Mouse (Mus musculus) cerebellum, postnatal 25 days (tissue): ENCODE measurements around the gene Spint2.

Experiments used
- DNase-seq, 2 experiments: peaks; one replicate each; pipeline ENCODE4 v3.0.0; 2021; ENCODE audit warnings: mixed read lengths in 2 of 2

The Spint2 gene

GRCm38 (mm10) chr7:29279261-29279660, 2.5 kb downstream of the Spint2 start:
- no peak for DNase-seq

GRCm38 (mm10) chr7:29277510-29277909, 4.2 kb downstream of the Spint2 start:
- no peak for DNase-seq

- DNase-seq = no peak
These were observed 5.0 kb downstream of the Spint2 start for GRCm38 (mm10) chr7:29276715-29277114.

- no peak for DNase-seq
These were observed 9.8 kb downstream of the Spint2 start for GRCm38 (mm10) chr7:29271687-29272465.

- no peak for DNase-seq
These were observed 11.3 kb downstream of the Spint2 start for GRCm38 (mm10) chr7:29270445-29270844.

GRCm38 (mm10) chr7:29266931-29267330, 14.8 kb downstream of the Spint2 start:
- no peak for DNase-seq

GRCm38 (mm10) chr7:29265636-29266035, 16.1 kb downstream of the Spint2 start:
- no peak for DNase-seq

- DNase-seq = no peak
These were observed 17.9 kb downstream of the Spint2 start for GRCm38 (mm10) chr7:29263831-29264230.

- no peak for DNase-seq
These were observed 19.6 kb downstream of the Spint2 start for GRCm38 (mm10) chr7:29262151-29262550.

- DNase-seq = no peak
These were observed 21.7 kb downstream of the Spint2 start for GRCm38 (mm10) chr7:29259781-29260730.

- DNase-seq = no peak
These were observed 24.3 kb downstream of the Spint2 start for GRCm38 (mm10) chr7:29257368-29257767.

GRCm38 (mm10) chr7:29255875-29256274, 25.8 kb downstream of the Spint2 start:
- DNase-seq = no peak

- DNase-seq = no peak
These were observed 27.9 kb downstream of the Spint2 start for GRCm38 (mm10) chr7:29253842-29254241.

GRCm38 (mm10) chr7:29251166-29251565, 30.5 kb downstream of the Spint2 start:
- DNase-seq = no peak

- DNase-seq = peak in 1 of 2 experiments; percentile 16
These were observed 33.4 kb downstream of the Spint2 start, which contains the start of gene 2200002D01Rik for GRCm38 (mm10) chr7:29248261-29248841. Gene 2200002D01Rik (minus strand): TSS chr7:29248466.

- peak in 1 of 2 experiments; percentile 18 for DNase-seq
These were observed 34.0 kb downstream of the Spint2 start for GRCm38 (mm10) chr7:29247706-29248105.

- DNase-seq = peak; percentile 79 to 88
These were observed 34.4 kb downstream of the Spint2 start for GRCm38 (mm10) chr7:29247314-29247700.

GRCm38 (mm10) chr7:29246619-29247313, 34.9 kb downstream of the Spint2 start:
- DNase-seq = no peak

- DNase-seq = no peak
These were observed 35.7 kb downstream of the Spint2 start for GRCm38 (mm10) chr7:29246015-29246414.

GRCm38 (mm10) chr7:29244732-29245416, 36.8 kb downstream of the Spint2 start:
- peak in 1 of 2 experiments; percentile 48 for DNase-seq

GRCm38 (mm10) chr7:29238019-29238967, 43.4 kb downstream of the Spint2 start, which contains the start of gene Yif1b:
Gene Yif1b (plus strand): TSS chr7:29238329.
- DNase-seq = peak; percentile 97 to 98
